Mouse (Mus musculus) intestine, embryonic 14.5 days (tissue): ENCODE measurements at regions not wholly inside any gene's neighbourhood (a gene's known extent, or its start where the extent isn't known, plus 50 kb on each side); places are given as distances from the start of the nearest gene placed in this dataset.

Experiments
- ATAC-seq: fragments of 200-750 bp; cut with Nextera tagmentation; replicated peaks from 2 replicates; pipeline ENCODE4 v1.8.0; 2017; ENCODE audit warnings: low read depth, moderate number of reproducible peaks, moderate TSS enrichment, moderate library complexity; ENCODE audit not compliant: low FRiP score, low TSS enrichment
- DNase-seq: peaks from one replicate; pipeline ENCODE4 v3.0.0-alpha.2; 2018; ENCODE audit warnings: low spot score
- H3K27ac ChIP-seq: fragments of 300-500 bp; sonication (generic); 2 replicates; pipeline ENCODE4 v1.5.1; 2014; ENCODE audit warnings: low read depth, mild to moderate bottlenecking, control low read depth
- H3K27me3 ChIP-seq: fragments of 300-500 bp; sonication (generic); replicated peaks from 2 replicates; pipeline ENCODE4 v1.6.1; 2014; ENCODE audit warnings: low read length, control low read depth; ENCODE audit not compliant: control insufficient read depth, insufficient read depth
- H3K36me3 ChIP-seq: fragments of 300-500 bp; sonication (generic); 2 replicates; pipeline ENCODE4 v1.6.1; 2014; ENCODE audit warnings: low read length, control low read depth; ENCODE audit not compliant: control insufficient read depth, insufficient read depth
- H3K4me1 ChIP-seq: fragments of 300-500 bp; sonication (generic); replicated peaks from 2 replicates; pipeline ENCODE4 v1.6.1; 2014; ENCODE audit warnings: low read length, control low read depth, mixed read lengths; ENCODE audit not compliant: control insufficient read depth, insufficient read depth
- H3K4me2 ChIP-seq: fragments of 300-500 bp; sonication (generic); 2 replicates; pipeline ENCODE4 v1.6.1; 2014; ENCODE audit warnings: low read length
- H3K4me3 ChIP-seq: fragments of 300-500 bp; sonication (generic); 2 replicates; pipeline ENCODE4 v1.5.1; 2014; ENCODE audit warnings: low read depth, low read length, control low read depth, mixed read lengths
- H3K9ac ChIP-seq: fragments of 300-500 bp; sonication (generic); 2 replicates; pipeline ENCODE4 v1.6.1; 2014; ENCODE audit warnings: mild to moderate bottlenecking, low read length
- H3K9me3 ChIP-seq: fragments of 300-500 bp; sonication (generic); 2 replicates; pipeline ENCODE4 v1.6.1; 2016; ENCODE audit warnings: low read length, control low read depth; ENCODE audit not compliant: control insufficient read depth
- WGBS: fragments of 180-500 bp; shearing (Covaris S2); extraction: QIAGEN DNeasy Blood & Tissue Kit; methylation state at CpG from one replicate; pipeline ENCODE4 v1.1.7; 2014; 5-methylcytosine and 5-hydroxymethylcytosine counted together

DNA sequence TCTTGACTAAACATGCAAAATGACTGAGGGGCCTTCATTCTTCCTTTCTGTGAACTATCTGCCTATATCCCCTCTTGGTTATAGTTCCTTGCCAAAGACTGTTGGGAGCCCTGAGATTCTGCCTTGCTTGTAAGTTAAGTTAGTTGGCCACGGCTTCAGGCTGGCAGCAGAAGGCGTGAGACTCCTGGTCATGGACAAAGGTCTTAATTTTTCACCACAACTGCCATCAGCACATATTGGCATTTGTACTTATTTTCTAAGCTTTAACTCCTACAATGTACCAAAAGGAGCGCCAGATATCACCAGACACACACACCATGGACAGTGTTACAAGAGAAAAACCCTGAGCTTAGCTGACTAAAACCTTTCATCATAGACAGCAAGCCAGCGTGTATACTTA lies 56.7 kb upstream of the Abcd3 start:
- DNase-seq, result peak; percentile 33
- WGBS, result 82% methylated on average over 4 of the region's 4 CpGs
- no peak overlapping the region for H3K9ac ChIP-seq

DNA sequence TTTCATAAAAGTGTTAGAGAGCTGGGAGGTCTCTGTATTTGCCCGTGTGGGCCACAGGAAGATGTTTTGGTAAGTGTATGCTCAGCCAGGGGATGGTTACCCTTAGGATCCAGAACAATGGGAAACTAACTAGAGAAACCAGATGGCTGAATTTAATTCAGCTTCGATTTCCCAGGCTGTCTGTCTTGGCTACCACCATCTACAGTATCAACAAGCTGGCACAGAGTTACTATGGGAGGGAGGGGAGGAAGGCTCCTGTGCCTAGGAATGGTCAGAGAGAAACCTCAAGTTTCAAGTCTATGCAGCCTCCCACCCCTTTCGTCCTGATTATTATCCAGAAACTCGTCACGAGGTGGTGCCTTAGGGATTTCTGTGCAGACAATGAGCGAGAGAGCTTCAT lies 55.6 kb upstream of the Abcd3 start:
- Histone ChIP-seq H3K9ac (no peak overlapping the region), H3K27ac (no peak overlapping the region), H3K9me3 (no peaks in the 10 kb centered on the region), H3K4me1 (no peaks in the 10 kb centered on the region), H3K4me2 (no peak overlapping the region), H3K27me3 (no peaks in the 10 kb centered on the region), H3K4me3 (no peak overlapping the region), H3K36me3 (no peaks in the 10 kb centered on the region)
- no peak for ATAC-seq
- peak; percentile 24 for DNase-seq
- WGBS, result 79% methylated on average over 6 of the region's 6 CpGs

More for the DNA sequence above, 56.7 kb upstream of the Abcd3 start:
- no peak for ATAC-seq
- Histone ChIP-seq H3K4me1 (no peaks in the 10 kb centered on the region), H3K27me3 (no peaks in the 10 kb centered on the region), H3K27ac (no peak overlapping the region), H3K36me3 (no peaks in the 10 kb centered on the region), H3K9me3 (no peaks in the 10 kb centered on the region), H3K4me3 (no peak overlapping the region), H3K4me2 (no peak overlapping the region)

GRCm38 (mm10) chr3:121869694-121870093 lies 54.6 kb upstream of the Abcd3 start:
- no peaks in the 10 kb centered on the region for H3K27me3 ChIP-seq
- no peaks in the 10 kb centered on the region for H3K36me3 ChIP-seq
- no peak overlapping the region for H3K4me3 ChIP-seq
- no peak overlapping the region for H3K4me2 ChIP-seq
- peak; percentile 33 for DNase-seq
- H3K9ac ChIP-seq, result no peak overlapping the region
- WGBS, result 62% methylated on average over 4 of the region's 4 CpGs
- no peak for ATAC-seq
- no peak overlapping the region for H3K27ac ChIP-seq
- H3K4me1 ChIP-seq, result no peaks in the 10 kb centered on the region
- no peaks in the 10 kb centered on the region for H3K9me3 ChIP-seq

DNA sequence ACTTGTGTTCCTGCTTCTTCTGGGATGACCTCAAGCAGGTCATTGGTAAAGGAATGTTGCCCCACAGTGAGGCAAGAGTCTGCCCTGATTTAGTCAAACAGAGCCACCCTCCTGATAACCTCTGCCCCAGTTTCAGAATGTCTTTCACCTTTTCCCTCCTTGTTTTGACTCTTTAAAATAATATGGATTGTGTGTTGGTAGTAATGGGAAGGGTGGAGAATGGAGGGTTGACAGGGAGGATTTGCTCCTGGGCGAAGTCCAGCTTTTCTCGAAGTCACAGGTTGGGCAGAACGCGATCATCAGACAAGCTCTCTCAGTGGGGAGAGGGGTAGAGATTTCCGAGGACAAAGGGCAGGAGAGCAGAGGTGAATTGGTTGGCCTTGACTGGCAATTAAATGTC lies 52.2 kb upstream of the Abcd3 start:
- DNase-seq (no peak), ATAC-seq (no peak)
- H3K36me3 ChIP-seq, result no peaks in the 10 kb centered on the region
- H3K4me2 ChIP-seq, result no peak overlapping the region
- no peaks in the 10 kb centered on the region for H3K27me3 ChIP-seq
- no peak overlapping the region for H3K9ac ChIP-seq
- no peaks in the 10 kb centered on the region for H3K9me3 ChIP-seq
- 51% methylated on average over 5 of the region's 5 CpGs for whole genome bisulfite sequencing
- no peaks in the 10 kb centered on the region for H3K4me1 ChIP-seq
- H3K27ac ChIP-seq, result no peak overlapping the region
- no peak overlapping the region for H3K4me3 ChIP-seq

DNA sequence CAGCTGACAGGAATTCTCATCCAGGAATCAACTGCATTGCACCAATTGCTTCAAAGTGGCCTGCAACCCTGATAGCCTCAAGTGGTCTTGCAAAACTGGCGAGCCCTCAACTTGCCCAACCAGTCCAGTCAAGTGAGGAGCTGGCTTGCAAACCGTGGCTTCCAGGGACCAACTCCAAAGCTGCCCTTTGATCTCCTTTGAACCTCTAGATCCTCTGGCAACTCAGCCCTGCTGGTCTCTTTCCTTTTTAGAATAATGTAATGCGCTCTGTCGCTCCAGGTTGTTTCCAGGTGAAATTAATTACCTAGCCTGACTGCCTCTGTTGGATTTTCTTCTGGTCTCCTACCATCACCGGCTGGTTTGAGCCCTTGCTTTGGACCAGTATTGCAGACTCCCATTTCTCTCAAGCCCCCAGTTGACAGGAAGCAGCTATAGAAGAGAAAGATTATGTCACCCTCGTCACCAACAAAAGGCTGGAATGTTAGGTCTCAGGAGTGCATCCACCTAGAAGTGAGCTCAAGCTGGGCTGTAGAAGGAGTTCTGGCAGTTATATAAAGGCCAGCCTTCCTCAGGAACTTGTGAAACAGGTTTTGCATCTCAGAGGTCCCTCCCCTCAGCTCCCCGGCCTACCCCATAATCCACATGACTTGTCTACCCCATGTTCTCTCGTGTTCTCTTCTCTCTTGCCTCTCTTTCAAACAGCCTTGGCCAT lies 49.8 kb upstream of the Abcd3 start:
- ATAC-seq, result peak; percentile 60; the same call in 1 of the 2 replicates
- peak overlapping the region; percentile 44; the same call in 1 of the 2 replicates for H3K27ac ChIP-seq
- peak; percentile 54 for DNase-seq

More for the DNA sequence above, 49.8 kb upstream of the Abcd3 start:
- Histone ChIP-seq H3K4me2 (no peak overlapping the region), H3K9me3 (no peaks in the 10 kb centered on the region), H3K27me3 (no peaks in the 10 kb centered on the region), H3K4me1 (no peaks in the 10 kb centered on the region), H3K9ac (no peak overlapping the region), H3K4me3 (no peak overlapping the region), H3K36me3 (no peaks in the 10 kb centered on the region)
- whole genome bisulfite sequencing, result 41% methylated on average over 8 of the region's 8 CpGs
